Mouse (Mus musculus): ENCODE results near the gene Kdelr3.

Kdelr3 gene

GRCm38 (mm10) chr15:79511553-79512320, 4.5 kb upstream of the Kdelr3 start:
- DNase-seq (ENCODE audit: low spot score), result peak; percentile 81

- DNase-seq (ENCODE audit: low spot score), result no peak
Observed at GRCm38 (mm10) chr15:79513940-79514339, 2.3 kb upstream of the Kdelr3 start.

GRCm38 (mm10) chr15:79517710-79518109, 1.5 kb downstream of the Kdelr3 start:
- no peak for DNase-seq (ENCODE audit: low spot score)

- DNase-seq (ENCODE audit: low spot score), result no peak
Observed at GRCm38 (mm10) chr15:79518571-79518970, 2.4 kb downstream of the Kdelr3 start.

- DNase-seq (ENCODE audit: low spot score), result no peak
Observed at GRCm38 (mm10) chr15:79519400-79520220, 3.4 kb downstream of the Kdelr3 start.

GRCm38 (mm10) chr15:79525564-79525963, 9.4 kb downstream of the Kdelr3 start:
- DNase-seq (ENCODE audit: low spot score), result no peak

GRCm38 (mm10) chr15:79525979-79526768, 10.0 kb downstream of the Kdelr3 start:
- peak; percentile 23 for DNase-seq (ENCODE audit: low spot score)

GRCm38 (mm10) chr15:79527192-79527591, 11.0 kb downstream of the Kdelr3 start:
- no peak for DNase-seq (ENCODE audit: low spot score)

- DNase-seq (ENCODE audit: low spot score), result peak; percentile 18
Observed at GRCm38 (mm10) chr15:79527991-79528639, 11.9 kb downstream of the Kdelr3 start.

- DNase-seq (ENCODE audit: low spot score), result no peak
Observed at GRCm38 (mm10) chr15:79529935-79530334, 13.7 kb downstream of the Kdelr3 start.

- DNase-seq (ENCODE audit: low spot score), result no peak
Observed at GRCm38 (mm10) chr15:79533796-79534195, 17.6 kb downstream of the Kdelr3 start.

GRCm38 (mm10) chr15:79543968-79544367, 27.8 kb downstream of the Kdelr3 start:
- peak; percentile 51 for DNase-seq (ENCODE audit: low spot score)

GRCm38 (mm10) chr15:79545496-79545895, 29.3 kb downstream of the Kdelr3 start:
- DNase-seq (ENCODE audit: low spot score), result no peak

GRCm38 (mm10) chr15:79545921-79546399, 29.7 kb downstream of the Kdelr3 start:
- peak; percentile 71 for DNase-seq (ENCODE audit: low spot score)

GRCm38 (mm10) chr15:79546410-79547288, 30.4 kb downstream of the Kdelr3 start, which contains the start of gene Ddx17:
TSS of gene Ddx17 (minus strand) at chr15:79546741.
- DNase-seq (ENCODE audit: low spot score), result peak; percentile 97

- DNase-seq (ENCODE audit: low spot score), result no peak
Observed at GRCm38 (mm10) chr15:79547289-79547820, 31.1 kb downstream of the Kdelr3 start.

GRCm38 (mm10) chr15:79548226-79548625, 32.0 kb downstream of the Kdelr3 start:
- no peak for DNase-seq (ENCODE audit: low spot score)

GRCm38 (mm10) chr15:79552566-79552965, 36.4 kb downstream of the Kdelr3 start:
- no peak for DNase-seq (ENCODE audit: low spot score)

- DNase-seq (ENCODE audit: low spot score), result no peak
Observed at GRCm38 (mm10) chr15:79559649-79560048, 43.4 kb downstream of the Kdelr3 start.

GRCm38 (mm10) chr15:79562417-79562816, 46.2 kb downstream of the Kdelr3 start:
- no peak for DNase-seq (ENCODE audit: low spot score)
